Mouse (Mus musculus) intestine, embryonic 14.5 days (tissue): ENCODE measurements at regions not wholly inside any gene's neighbourhood (a gene's known extent, or its start where the extent isn't known, plus 50 kb on each side); places are given as distances from the start of the nearest gene placed in this dataset.
"Not testable (repeated sequence)": the region's sequence is repeated elsewhere in the genome, so short reads cannot be mapped to it uniquely, and the experiment has no call there.

Experiments
- ATAC-seq: fragments of 200-750 bp; cut with Nextera tagmentation; replicated peaks from 2 replicates; pipeline ENCODE4 v1.8.0; 2017; ENCODE audit warnings: low read depth, moderate number of reproducible peaks, moderate TSS enrichment, moderate library complexity; ENCODE audit not compliant: low FRiP score, low TSS enrichment
- DNase-seq: peaks from one replicate; pipeline ENCODE4 v3.0.0-alpha.2; 2018; ENCODE audit warnings: low spot score
- H3K27ac ChIP-seq: fragments of 300-500 bp; sonication (generic); 2 replicates; pipeline ENCODE4 v1.5.1; 2014; ENCODE audit warnings: low read depth, mild to moderate bottlenecking, control low read depth
- H3K27me3 ChIP-seq: fragments of 300-500 bp; sonication (generic); replicated peaks from 2 replicates; pipeline ENCODE4 v1.6.1; 2014; ENCODE audit warnings: low read length, control low read depth; ENCODE audit not compliant: control insufficient read depth, insufficient read depth
- H3K36me3 ChIP-seq: fragments of 300-500 bp; sonication (generic); 2 replicates; pipeline ENCODE4 v1.6.1; 2014; ENCODE audit warnings: low read length, control low read depth; ENCODE audit not compliant: control insufficient read depth, insufficient read depth
- H3K4me1 ChIP-seq: fragments of 300-500 bp; sonication (generic); replicated peaks from 2 replicates; pipeline ENCODE4 v1.6.1; 2014; ENCODE audit warnings: low read length, control low read depth, mixed read lengths; ENCODE audit not compliant: control insufficient read depth, insufficient read depth
- H3K4me2 ChIP-seq: fragments of 300-500 bp; sonication (generic); 2 replicates; pipeline ENCODE4 v1.6.1; 2014; ENCODE audit warnings: low read length
- H3K4me3 ChIP-seq: fragments of 300-500 bp; sonication (generic); 2 replicates; pipeline ENCODE4 v1.5.1; 2014; ENCODE audit warnings: low read depth, low read length, control low read depth, mixed read lengths
- H3K9ac ChIP-seq: fragments of 300-500 bp; sonication (generic); 2 replicates; pipeline ENCODE4 v1.6.1; 2014; ENCODE audit warnings: mild to moderate bottlenecking, low read length
- H3K9me3 ChIP-seq: fragments of 300-500 bp; sonication (generic); 2 replicates; pipeline ENCODE4 v1.6.1; 2016; ENCODE audit warnings: low read length, control low read depth; ENCODE audit not compliant: control insufficient read depth
- WGBS: fragments of 180-500 bp; shearing (Covaris S2); extraction: QIAGEN DNeasy Blood & Tissue Kit; methylation state at CpG from one replicate; pipeline ENCODE4 v1.1.7; 2014; 5-methylcytosine and 5-hydroxymethylcytosine counted together

- not testable (repeated sequence) for H3K4me1 ChIP-seq, DNase-seq, ATAC-seq, H3K36me3 ChIP-seq, H3K27me3 ChIP-seq, H3K9me3 ChIP-seq, H3K27ac ChIP-seq, H3K4me2 ChIP-seq, H3K4me3 ChIP-seq, H3K9ac ChIP-seq
- 89% methylated on average over 1 of the region's 3 CpGs for WGBS
Observed at GRCm38 (mm10) chrX:93917367-93917766, 51.1 kb upstream of the AU015836 start.
